Mouse (Mus musculus): ENCODE data around the gene Rogdi.
A peak's percentile ranks its signal among the peaks of the same experiment; 100 is the strongest.

The Rogdi gene

GRCm38 (mm10) chr16:4984717-4985116 lies 28.6 kb downstream of the Rogdi start:
- no peak for DNase-seq (ENCODE audit: low spot score)

- no peak for DNase-seq (ENCODE audit: low spot score)
Observed at GRCm38 (mm10) chr16:4979755-4980380, 33.5 kb downstream of the Rogdi start.

- no peak for DNase-seq (ENCODE audit: low spot score)
Observed at GRCm38 (mm10) chr16:4978275-4979051, 34.9 kb downstream of the Rogdi start.

- no peak for DNase-seq (ENCODE audit: low spot score)
Observed at GRCm38 (mm10) chr16:4976180-4976579, 37.2 kb downstream of the Rogdi start.

- DNase-seq (ENCODE audit: low spot score): no peak
Observed at GRCm38 (mm10) chr16:4974521-4974920, 38.8 kb downstream of the Rogdi start.

- DNase-seq (ENCODE audit: low spot score): no peak
Observed at GRCm38 (mm10) chr16:4971626-4972025, 41.7 kb downstream of the Rogdi start.

- no peak for DNase-seq (ENCODE audit: low spot score)
Observed at GRCm38 (mm10) chr16:4969055-4969843, 44.1 kb downstream of the Rogdi start.

GRCm38 (mm10) chr16:4968426-4968825 lies 44.9 kb downstream of the Rogdi start:
- DNase-seq (ENCODE audit: low spot score): no peak

GRCm38 (mm10) chr16:4965392-4966129 lies 47.8 kb downstream of the Rogdi start:
- DNase-seq (ENCODE audit: low spot score): no peak

- DNase-seq (ENCODE audit: low spot score): no peak
Observed at GRCm38 (mm10) chr16:4964731-4965391, 48.5 kb downstream of the Rogdi start.

- DNase-seq (ENCODE audit: low spot score): peak; percentile 90
Observed at GRCm38 (mm10) chr16:4963797-4964709, 49.3 kb downstream of the Rogdi start, which contains the start of gene Anks3. Gene Anks3, minus strand, starts transcription at chr16:4964205.

GRCm38 (mm10) chr16:4963346-4963745 lies 50.0 kb downstream of the Rogdi start:
- no peak for DNase-seq (ENCODE audit: low spot score)

GRCm38 (mm10) chr16:4960260-4960659 lies 53.1 kb downstream of the Rogdi start:
- no peak for DNase-seq (ENCODE audit: low spot score)
